Mouse (Mus musculus) kidney, adult 2 months (tissue): ENCODE data around the gene Nanos3.

Experiments used
- CTCF ChIP-seq: fragments of 200-500 bp; conservative IDR thresholded peaks from 2 replicates; pipeline ENCODE4 v1.5.1; 2011; ENCODE audit warnings: low read depth, mild to moderate bottlenecking, control low read depth, low read length, moderate library complexity, mixed read lengths; ENCODE audit not compliant: insufficient read depth, insufficient read length
- POLR2A ChIP-seq: fragments of 200-500 bp; IDR thresholded peaks from one replicate; pipeline ENCODE4 v1.6.1; 2011; ENCODE audit warnings: low read depth, low read length, control low read depth

DNA sequence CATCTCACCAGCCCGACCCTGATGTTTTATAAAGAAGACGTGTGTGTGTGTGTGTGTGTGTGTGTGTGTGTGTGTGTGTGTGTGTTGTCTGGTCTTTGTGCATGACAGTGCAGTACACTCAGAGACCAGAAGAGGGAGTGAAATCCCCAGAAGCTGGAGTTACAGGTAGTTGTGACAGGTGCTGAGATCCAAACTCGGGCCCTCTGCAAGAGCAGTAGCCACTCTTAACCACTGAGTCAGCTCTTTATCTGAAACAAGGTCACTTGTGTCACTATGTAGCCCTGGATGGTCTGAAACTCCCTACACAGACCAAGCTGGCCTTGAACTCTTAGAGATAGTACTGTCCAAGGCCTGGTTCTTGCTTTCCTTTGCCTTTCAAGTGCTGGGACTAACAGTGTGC is 21.6 kb upstream of the Nanos3 start:
- TF ChIP-seq CTCF = no peak
- no peak for TF ChIP-seq POLR2A
